Mouse (Mus musculus) C2C12 (cell line): ENCODE results near the gene Rp9. TPM values are rescaled to one million over a fixed set of nuclear protein-coding genes. Genes with fewer than 3 reads are reported as not detected.

ENCODE experiments used
- H3K27me3 ChIP-seq: one replicate; pipeline ENCODE4 v1.6.1; 2011; ENCODE audit not compliant: control insufficient read depth, insufficient read depth, insufficient read length
- H3K36me3 ChIP-seq: one replicate; pipeline ENCODE4 v1.6.1; 2011; ENCODE audit not compliant: control insufficient read depth, insufficient read depth
- H3K4me3 ChIP-seq: one replicate; pipeline ENCODE4 v1.5.1; 2011; ENCODE audit warnings: mild to moderate bottlenecking, control low read depth; ENCODE audit not compliant: poor library complexity, insufficient read depth, severe bottlenecking
- H3K79me2 ChIP-seq: one replicate; pipeline ENCODE4 v1.6.1; 2011; ENCODE audit not compliant: control insufficient read depth, insufficient read depth
- H3K79me3 ChIP-seq: one replicate; pipeline ENCODE4 v1.6.1; 2011; ENCODE audit warnings: low read depth, control low read depth
- H3ac ChIP-seq: one replicate; pipeline ENCODE3; 2011; ENCODE audit warnings: low read depth; ENCODE audit not compliant: control insufficient read depth, insufficient read length
- CEBPB ChIP-seq: IDR thresholded peaks from one replicate; pipeline ENCODE4 v1.6.1; 2011; ENCODE audit warnings: low read depth, mild to moderate bottlenecking, control low read depth, moderate library complexity
- CTCF ChIP-seq: IDR thresholded peaks from one replicate; pipeline ENCODE4 v1.5.1; 2011; ENCODE audit not compliant: control insufficient read depth, insufficient read depth, insufficient read length
- FOSL1 ChIP-seq: IDR thresholded peaks from one replicate; pipeline ENCODE4 v1.8.0; 2011; ENCODE audit warnings: mild to moderate bottlenecking, low read length; ENCODE audit not compliant: poor library complexity, insufficient read depth, severe bottlenecking
- MAX ChIP-seq: IDR thresholded peaks from one replicate; pipeline ENCODE4 v1.6.1; 2011; ENCODE audit warnings: mild to moderate bottlenecking, control low read depth
- MYOD1 ChIP-seq: IDR thresholded peaks from one replicate; pipeline ENCODE4 v1.6.1; 2011; ENCODE audit warnings: low read depth; ENCODE audit not compliant: control insufficient read depth, insufficient read length
- MYOG ChIP-seq: IDR thresholded peaks from one replicate; pipeline ENCODE4 v1.6.1; 2011; ENCODE audit not compliant: control insufficient read depth, insufficient read length; ENCODE audit errors: extremely low read depth
- USF1 ChIP-seq: IDR thresholded peaks from one replicate; pipeline ENCODE4 v1.6.1; 2011; ENCODE audit warnings: low read depth, mild to moderate bottlenecking, control low read depth, moderate library complexity
- polyA plus RNA-seq: library from polyadenylated mRNA; unstranded; fragments of >200 nt; fragmentation: generic; extraction: Trizol; gene quantifications from one replicate; pipeline ENCODE4 v1.2.1, GENCODE M21; 2012; ENCODE audit warnings: missing spikeins

The Rp9 gene
- polyA plus RNA-seq, 1 experiment, result 58.5 TPM

- no peak overlapping the region for H3ac ChIP-seq
- no peaks in the 10 kb centered on the region for H3K36me3 ChIP-seq
- no peaks in the 10 kb centered on the region for H3K27me3 ChIP-seq
- TF ChIP-seq MYOG (no peak), FOSL1 (no peak), MYOD1 (no peak), CTCF (no peak), CEBPB (no peak), USF1 (no peak), MAX (no peak)
- H3K79me3 ChIP-seq, result no peaks in the 10 kb centered on the region
- H3K79me2 ChIP-seq, result no peaks in the 10 kb centered on the region
- H3K4me3 ChIP-seq, result no peak overlapping the region
Measured at GRCm38 (mm10) chr9:22429533-22430241, 39.9 kb downstream of the Rp9 start.

- no peak overlapping the region for H3ac ChIP-seq
- H3K4me3 ChIP-seq, result no peak overlapping the region
- no peak for TF ChIP-seq MYOG
- TF ChIP-seq MAX, result no peak
- no peak for TF ChIP-seq CTCF
- TF ChIP-seq FOSL1, result no peak
- TF ChIP-seq CEBPB, result no peak
- TF ChIP-seq USF1, result no peak
- no peak for TF ChIP-seq MYOD1
- H3K27me3 ChIP-seq, result no peaks in the 10 kb centered on the region
- no peaks in the 10 kb centered on the region for H3K36me3 ChIP-seq
- H3K79me2 ChIP-seq, result no peaks in the 10 kb centered on the region
- H3K79me3 ChIP-seq, result no peaks in the 10 kb centered on the region
Measured at GRCm38 (mm10) chr9:22428666-22429410, 40.7 kb downstream of the Rp9 start.

- no peaks in the 10 kb centered on the region for H3K27me3 ChIP-seq
- TF ChIP-seq MYOG (no peak), FOSL1 (no peak), MAX (no peak), MYOD1 (no peak), USF1 (no peak), CTCF (no peak), CEBPB (no peak)
- no peaks in the 10 kb centered on the region for H3K79me2 ChIP-seq
- H3K4me3 ChIP-seq, result no peak overlapping the region
- no peak overlapping the region for H3ac ChIP-seq
- H3K79me3 ChIP-seq, result no peaks in the 10 kb centered on the region
- H3K36me3 ChIP-seq, result no peaks in the 10 kb centered on the region
Measured at GRCm38 (mm10) chr9:22428028-22428665, 41.4 kb downstream of the Rp9 start.

- Histone ChIP-seq H3K36me3 (no peaks in the 10 kb centered on the region), H3K4me3 (no peak overlapping the region), H3K27me3 (no peaks in the 10 kb centered on the region), H3K79me3 (no peaks in the 10 kb centered on the region), H3ac (no peak overlapping the region), H3K79me2 (no peaks in the 10 kb centered on the region)
- TF ChIP-seq MAX (no peak), CEBPB (no peak), CTCF (no peak)
Measured at GRCm38 (mm10) chr9:22424719-22425118, 44.8 kb downstream of the Rp9 start.

GRCm38 (mm10) chr9:22424196-22424595 is 45.3 kb downstream of the Rp9 start:
- H3K4me3 ChIP-seq, result no peak overlapping the region
- H3K27me3 ChIP-seq, result no peaks in the 10 kb centered on the region
- TF ChIP-seq CEBPB, result no peak
- no peaks in the 10 kb centered on the region for H3K79me2 ChIP-seq
- H3K36me3 ChIP-seq, result no peaks in the 10 kb centered on the region
- no peak overlapping the region for H3ac ChIP-seq
- no peaks in the 10 kb centered on the region for H3K79me3 ChIP-seq
